Mouse (Mus musculus): Measurements from ENCODE around the gene Hspd1.
"Not testable (repeated sequence)": the region's sequence is repeated elsewhere in the genome, so short reads cannot be mapped to it uniquely, and the experiment has no call there.

The Hspd1 gene

DNA sequence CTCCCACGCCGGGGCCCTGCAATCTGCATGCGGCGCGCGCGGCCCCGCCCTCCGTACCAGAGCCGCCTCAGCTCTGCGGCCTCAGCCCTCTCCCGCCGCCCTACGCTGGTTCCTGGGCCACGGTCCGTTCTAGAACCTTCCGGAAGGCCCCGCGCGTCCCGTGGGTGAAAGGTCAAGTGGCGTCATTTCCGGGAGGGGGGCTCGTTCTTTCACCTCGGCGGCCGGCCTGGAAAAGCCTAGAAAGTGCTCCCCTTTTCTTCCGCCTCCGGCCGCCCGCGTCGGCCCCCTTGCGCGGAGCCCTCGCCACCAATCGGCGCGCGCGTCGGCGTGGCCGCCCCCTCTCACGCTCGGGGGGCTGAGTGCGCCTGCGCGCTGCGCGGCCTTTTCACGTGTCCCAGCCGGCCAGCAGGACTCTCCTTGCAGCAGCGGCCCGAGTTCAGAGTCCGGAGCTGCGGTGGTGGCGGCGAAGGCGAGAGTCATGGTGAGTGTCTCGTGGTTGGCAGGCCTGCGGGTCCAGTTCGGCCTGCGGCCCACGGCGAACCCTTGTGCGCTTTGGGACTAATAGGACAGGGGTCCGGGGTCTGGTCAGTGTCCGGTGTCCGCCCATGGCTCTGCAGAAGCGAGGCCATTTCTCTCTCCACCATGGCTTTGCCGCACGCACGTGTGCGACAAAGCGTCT is at the start of gene Hspd1, which contains the start of gene Hspe1:
TSS of gene Hspd1 (minus strand) at position 312 of the 679 bp plus-strand sequence.
TSS of gene Hspe1 (plus strand) at position 201 of the 679 bp plus-strand sequence.
- peak; percentile 97 for DNase-seq (ENCODE audit: low spot score in 2 of 2)

DNA sequence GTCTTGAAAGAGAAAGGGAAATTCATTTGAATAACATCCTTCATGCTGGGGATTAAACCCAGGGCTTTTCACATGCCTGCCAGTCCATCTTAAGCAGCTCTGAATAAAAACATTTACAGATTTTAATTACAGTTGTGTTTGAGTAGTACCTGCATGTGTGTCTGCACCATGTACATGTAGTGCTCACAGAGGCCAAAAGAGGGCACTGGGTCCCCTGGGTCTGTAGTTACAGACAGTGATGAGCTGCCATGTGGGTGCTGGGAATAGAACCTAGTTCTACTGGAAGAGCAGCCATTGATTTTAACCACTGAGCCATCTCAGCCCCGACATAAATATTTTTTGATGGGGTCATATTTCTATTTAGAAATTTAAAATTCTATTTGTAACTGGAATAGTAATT is 47.8 kb upstream of the Hspd1 start:
- DNase-seq (ENCODE audit: low spot score in 2 of 2), result no peak

- no peak for DNase-seq (ENCODE audit: low spot score in 2 of 2)
Observed at GRCm38 (mm10) chr1:55134301-55134700, 46.3 kb upstream of the Hspd1 start.

- no peak for DNase-seq (ENCODE audit: low spot score in 2 of 2)
Observed at GRCm38 (mm10) chr1:55133173-55133572, 45.1 kb upstream of the Hspd1 start.

- no peak for DNase-seq (ENCODE audit: low spot score in 2 of 2)
Observed at GRCm38 (mm10) chr1:55132308-55132707, 44.3 kb upstream of the Hspd1 start.

- peak in 1 of 2 experiments; percentile 33 for DNase-seq (ENCODE audit: low spot score in 2 of 2)
Observed at GRCm38 (mm10) chr1:55131424-55132014, 43.5 kb upstream of the Hspd1 start.

DNA sequence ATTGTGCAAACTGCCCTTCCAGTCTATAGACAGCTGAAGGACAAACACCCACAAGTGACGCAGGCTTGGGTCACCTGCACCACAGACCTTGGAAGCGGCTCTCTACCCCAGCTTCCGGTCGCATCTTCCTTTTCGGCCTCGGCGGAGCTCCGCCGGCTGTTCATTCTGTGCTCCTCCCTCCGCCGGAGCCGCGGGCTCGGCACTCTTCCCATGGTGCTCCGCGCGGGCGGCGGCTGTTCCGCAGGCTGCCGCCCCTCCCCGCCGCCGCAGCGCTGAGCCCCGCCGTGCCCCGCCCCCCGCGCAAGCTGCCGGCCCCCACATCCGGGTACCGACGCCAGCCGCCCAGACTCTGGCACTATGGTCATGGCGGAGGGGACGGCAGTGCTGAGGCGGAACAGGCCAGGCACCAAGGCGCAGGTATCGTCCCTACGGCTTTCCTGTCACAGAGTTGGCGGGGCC is 42.9 kb upstream of the Hspd1 start, which contains the start of gene Mob4:
TSS of gene Mob4 (plus strand) at position 289 of the 459 bp plus-strand sequence.
- DNase-seq (ENCODE audit: low spot score in 2 of 2), result peak; percentile 81 to 86

GRCm38 (mm10) chr1:55130190-55130916 is 42.3 kb upstream of the Hspd1 start:
- DNase-seq (ENCODE audit: low spot score in 2 of 2), result no peak

DNA sequence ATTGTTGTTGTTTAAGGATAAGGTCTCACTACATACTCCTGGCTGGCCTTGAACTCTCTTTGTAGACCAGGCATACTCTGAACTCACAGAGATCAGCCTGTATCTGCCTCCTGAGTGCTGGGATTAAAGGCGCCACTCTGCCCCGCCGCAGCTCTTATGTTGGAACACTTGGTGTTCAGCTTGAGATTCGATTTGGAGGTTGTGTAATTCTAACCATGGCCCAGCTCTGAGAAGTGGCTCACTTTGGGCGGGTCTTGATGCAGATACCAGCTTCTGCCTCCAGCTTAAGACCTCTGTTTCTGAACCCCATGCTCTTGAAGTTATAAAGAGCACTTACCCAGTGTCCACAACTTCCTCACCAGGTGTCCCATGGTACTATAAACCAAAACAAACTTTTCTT is 41.7 kb upstream of the Hspd1 start:
- no peak for DNase-seq (ENCODE audit: low spot score in 2 of 2)

GRCm38 (mm10) chr1:55124136-55124535 is 36.1 kb upstream of the Hspd1 start:
- DNase-seq (ENCODE audit: low spot score in 2 of 2), result not testable (repeated sequence)

GRCm38 (mm10) chr1:55123561-55123960 is 35.5 kb upstream of the Hspd1 start:
- DNase-seq (ENCODE audit: low spot score in 2 of 2), result no peak

DNA sequence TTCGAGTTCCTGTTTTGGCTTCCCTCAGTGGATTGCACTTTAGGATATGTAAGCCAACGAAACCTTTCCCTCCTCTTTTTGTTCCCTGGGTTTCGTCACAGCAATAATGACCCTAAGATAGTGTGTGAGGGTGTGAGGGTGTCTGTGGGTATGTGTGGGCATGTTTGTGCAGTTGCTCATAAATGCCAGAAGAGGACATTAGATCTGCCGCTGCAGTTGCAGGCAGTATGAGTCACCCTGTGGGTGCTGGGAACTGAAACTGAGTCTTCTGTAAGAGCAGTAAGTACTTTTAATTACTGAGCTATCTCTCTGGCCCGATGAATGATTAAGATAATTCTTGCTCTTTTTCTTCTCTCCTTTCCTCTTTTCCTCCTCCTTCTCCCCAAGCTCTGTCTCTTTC is 35.0 kb upstream of the Hspd1 start:
- no peak for DNase-seq (ENCODE audit: low spot score in 2 of 2)

GRCm38 (mm10) chr1:55109066-55109766 is 21.2 kb upstream of the Hspd1 start:
- DNase-seq (ENCODE audit: low spot score in 2 of 2), result no peak

- DNase-seq (ENCODE audit: low spot score in 2 of 2), result no peak
Observed at GRCm38 (mm10) chr1:55108473-55108872, 20.4 kb upstream of the Hspd1 start.

GRCm38 (mm10) chr1:55107644-55108043 is 19.6 kb upstream of the Hspd1 start:
- no peak for DNase-seq (ENCODE audit: low spot score in 2 of 2)

DNA sequence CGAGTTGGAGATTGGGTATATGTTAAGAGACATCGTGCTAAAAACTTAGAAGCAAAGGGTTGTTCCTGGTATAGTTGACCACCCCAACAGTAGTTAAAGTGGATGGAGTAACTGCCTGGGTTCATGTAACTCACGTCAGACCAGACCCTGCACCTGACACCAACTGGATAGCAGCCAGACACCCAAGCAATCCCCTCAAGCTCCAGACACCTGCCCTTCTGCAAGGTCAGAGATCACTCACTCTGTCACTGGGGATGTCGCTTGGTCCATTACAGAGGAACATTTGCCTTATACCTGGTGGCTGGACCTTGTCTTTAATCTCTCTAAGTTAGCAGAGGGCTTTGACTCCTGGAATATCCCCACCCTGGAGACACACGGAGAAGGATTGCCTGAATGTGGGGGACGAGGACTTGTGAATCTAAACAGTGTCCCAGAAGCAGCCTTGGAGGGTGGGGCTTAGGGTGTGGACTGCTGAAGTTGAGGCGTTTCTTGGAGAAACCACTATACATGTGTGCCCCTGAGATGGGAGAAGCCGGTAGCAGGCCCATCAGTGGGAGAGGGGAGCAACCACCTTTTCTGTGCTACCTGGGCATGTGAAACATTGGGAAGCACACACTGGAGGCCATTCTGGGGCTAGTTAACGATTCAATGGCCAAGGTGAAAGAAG is 19.0 kb upstream of the Hspd1 start:
- no peak for DNase-seq (ENCODE audit: low spot score in 2 of 2)

DNA sequence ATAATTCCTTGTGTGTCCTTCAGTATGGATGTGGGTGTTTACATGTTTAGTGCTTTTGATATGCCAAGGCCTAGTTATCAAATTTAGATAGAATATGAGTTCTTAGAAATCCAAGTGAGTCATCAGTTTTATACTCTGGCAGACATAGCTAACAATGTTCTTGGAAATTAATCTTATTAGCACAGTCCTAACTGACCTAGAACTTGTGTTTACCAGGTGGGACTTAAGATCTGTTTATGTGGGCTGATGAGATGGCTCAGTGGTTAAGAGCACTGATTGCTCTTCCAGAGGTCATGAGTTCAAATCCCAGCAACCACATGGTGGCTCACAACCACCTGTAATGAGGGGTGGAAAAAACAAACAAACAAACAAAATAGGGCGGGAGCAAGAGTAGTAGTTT is 4.4 kb upstream of the Hspd1 start:
- DNase-seq (ENCODE audit: low spot score in 2 of 2), result no peak

GRCm38 (mm10) chr1:55092056-55092455 is 4.0 kb upstream of the Hspd1 start:
- no peak for DNase-seq (ENCODE audit: low spot score in 2 of 2)

- no peak for DNase-seq (ENCODE audit: low spot score in 2 of 2)
Observed at GRCm38 (mm10) chr1:55089498-55090064, 1.5 kb upstream of the Hspd1 start.

DNA sequence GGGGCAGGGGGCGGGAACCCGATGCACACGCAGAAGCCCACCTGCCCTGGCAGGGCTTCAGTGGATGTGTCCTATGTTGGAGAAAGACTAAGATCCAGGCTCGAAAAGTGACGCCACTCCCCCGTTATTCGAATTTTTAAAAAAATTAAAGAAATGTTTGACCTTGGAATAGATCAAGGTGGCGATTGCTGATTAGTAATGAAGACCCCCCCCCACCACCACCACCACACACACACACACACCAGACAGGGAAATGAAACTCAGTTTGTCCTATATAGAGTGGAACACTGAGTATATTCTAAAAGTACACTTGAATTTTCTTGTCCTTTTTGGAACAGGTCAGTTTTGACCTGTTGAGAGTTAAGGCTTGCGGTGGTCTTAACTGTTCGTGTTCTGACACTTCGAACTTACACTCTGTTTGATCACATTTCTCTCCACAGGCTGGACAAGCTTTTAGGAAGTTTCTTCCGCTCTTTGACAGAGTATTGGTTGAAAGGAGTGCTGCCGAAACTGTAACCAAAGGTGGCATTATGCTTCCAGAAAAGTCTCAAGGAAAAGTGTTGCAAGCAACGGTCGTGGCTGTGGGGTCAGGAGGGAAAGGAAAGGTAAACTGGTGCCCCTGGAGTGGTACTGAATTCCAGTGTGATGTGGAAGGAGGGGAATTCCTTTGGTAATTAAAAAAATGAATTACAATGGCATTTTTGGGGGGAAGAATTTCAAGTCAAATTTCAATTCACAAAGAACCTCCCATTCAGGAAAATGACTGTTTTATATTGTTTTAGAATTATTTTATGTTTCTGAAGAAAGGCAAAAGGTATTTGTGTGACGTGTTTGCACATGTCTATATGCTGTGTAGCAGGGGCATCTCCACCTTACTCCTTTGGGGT is 811 bp upstream of the Hspd1 start:
- no peak for DNase-seq (ENCODE audit: low spot score in 2 of 2)

Measured in frontal cortex, postnatal 14 days (tissue).